Mouse (Mus musculus) heart, postnatal 0 days (tissue): Measurements from ENCODE around the gene Bmp8a.

ENCODE experiments used
- CTCF ChIP-seq: IDR thresholded peaks from 2 replicates; pipeline ENCODE4 v1.5.1; 2016; ENCODE audit warnings: antibody characterized with exemption, control low read depth, low read depth
- EP300 ChIP-seq: IDR thresholded peaks from 2 replicates; pipeline ENCODE4 v1.6.1; 2016; ENCODE audit warnings: antibody characterized with exemption, low read depth

GRCm38 (mm10) chr4:123363555-123363954 lies 20.5 kb upstream of the Bmp8a start:
- no peak for TF ChIP-seq CTCF
- no peak for TF ChIP-seq EP300
